Mouse (Mus musculus): ENCODE results near the gene Cd300lb. TPM values are rescaled to one million over a fixed set of nuclear protein-coding genes. Genes with fewer than 3 reads are reported as not detected.
"Not testable (repeated sequence)": the region's sequence is repeated elsewhere in the genome, so short reads cannot be mapped to it uniquely, and the experiment has no call there.

Cd300lb gene
- total RNA-seq (2017): 8.5 and 9.5 TPM in 2 replicates

DNA sequence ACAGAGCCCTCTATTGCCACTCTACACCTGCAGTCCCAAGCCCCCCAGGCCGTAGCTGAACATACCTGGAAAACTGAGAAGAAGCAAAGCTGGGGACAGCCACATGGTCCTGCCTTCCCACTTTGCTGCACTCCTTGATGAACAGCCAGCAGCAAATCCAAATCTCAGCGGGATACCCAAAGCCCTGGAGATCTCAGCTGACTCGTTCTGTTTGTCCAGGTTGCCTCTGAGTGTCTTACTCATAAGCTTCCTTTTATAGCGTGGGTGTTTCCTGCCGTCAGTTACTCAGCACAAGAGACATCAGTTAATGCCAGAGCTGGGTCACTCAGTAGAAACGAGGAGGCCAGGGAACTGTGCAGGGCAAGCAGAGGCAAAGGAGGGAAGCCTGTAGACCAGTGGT is at the start of gene Cd300lb:
Gene Cd300lb (minus strand): TSS at position 243 of the 400 bp plus-strand sequence.
- no peak for ATAC-seq (replicated peaks; ENCODE audit: low read depth, poor library complexity, severe bottlenecking)

DNA sequence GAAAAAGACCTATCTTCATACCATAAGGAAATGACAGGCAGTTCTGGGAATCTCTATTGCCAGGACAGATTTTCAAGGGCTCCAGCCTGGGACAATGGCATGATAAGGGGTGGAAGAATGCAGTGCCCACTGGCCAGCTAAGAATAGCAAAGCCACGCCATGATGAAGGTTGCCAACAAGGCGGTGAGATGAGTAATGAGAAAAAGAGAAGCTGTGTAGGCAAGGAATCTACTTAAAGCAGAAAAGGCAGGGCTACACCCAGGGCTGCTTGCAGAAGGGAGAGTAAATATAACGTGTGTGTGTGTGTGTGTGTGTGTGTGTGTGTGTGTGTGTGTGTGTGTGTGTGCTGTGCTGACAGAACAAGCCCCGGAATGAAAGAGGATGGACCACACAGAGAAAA is 47.7 kb upstream of the Cd300lb start:
- ATAC-seq (replicated peaks; ENCODE audit: low read depth, poor library complexity, severe bottlenecking): no peak

DNA sequence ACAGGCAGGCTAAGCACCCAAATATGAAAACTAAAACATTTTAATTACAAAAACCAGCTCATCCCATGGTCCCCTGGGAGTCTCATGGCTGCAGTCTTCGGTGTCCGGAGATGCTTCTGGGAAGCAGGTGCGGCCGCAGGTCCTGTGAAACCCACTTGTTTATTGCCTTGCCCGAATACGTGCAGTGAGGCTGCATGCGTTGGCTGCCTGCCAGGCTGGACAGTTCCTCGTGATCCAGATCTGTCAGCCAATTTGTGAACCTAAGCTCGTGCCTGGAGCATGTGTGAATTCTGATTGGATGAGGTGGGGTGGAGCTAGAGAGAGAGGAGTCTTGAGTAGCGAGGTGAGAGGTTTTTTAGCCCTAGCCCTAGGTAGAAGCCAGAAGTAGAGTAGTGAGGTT is 38.5 kb upstream of the Cd300lb start:
- ATAC-seq (replicated peaks; ENCODE audit: low read depth, poor library complexity, severe bottlenecking): no peak

- ATAC-seq (replicated peaks; ENCODE audit: low read depth, poor library complexity, severe bottlenecking): peak; percentile 75
Observed at GRCm38 (mm10) chr11:114968752-114969207, 34.6 kb upstream of the Cd300lb start, which contains the start of gene Cd300c. Cd300c (minus strand) TSS chr11:114969157.

DNA sequence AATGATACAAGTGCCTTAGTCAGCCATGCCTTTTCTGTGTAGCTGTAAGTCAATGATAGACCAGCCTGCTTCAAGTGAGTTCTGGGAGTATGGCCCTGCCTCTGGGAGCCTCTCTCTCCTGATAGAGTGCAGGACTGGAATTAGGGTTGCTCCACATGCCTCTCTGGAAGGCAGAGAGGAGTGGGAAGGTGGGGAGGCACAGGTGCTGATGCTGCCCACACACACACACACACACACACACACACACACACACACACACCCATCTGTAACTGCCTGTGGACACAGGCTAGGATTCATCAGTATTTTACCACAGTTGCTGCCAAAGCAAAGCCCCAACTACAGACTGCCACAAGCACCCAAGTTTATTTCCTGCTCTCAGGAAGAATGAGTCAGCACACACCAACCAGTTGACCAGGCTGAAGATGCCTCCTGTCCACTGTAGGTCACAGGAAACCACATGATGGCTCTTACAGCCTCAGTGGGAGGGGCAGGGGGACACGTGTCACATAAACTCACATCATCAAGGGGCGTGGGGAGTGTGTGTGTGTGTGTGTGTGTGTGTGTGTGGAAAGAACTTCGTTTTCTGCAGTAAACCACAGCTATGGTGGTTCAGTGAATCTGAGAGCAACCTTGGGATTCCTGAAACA is 31.1 kb upstream of the Cd300lb start:
- ATAC-seq (replicated peaks; ENCODE audit: low read depth, poor library complexity, severe bottlenecking): peak; percentile 79

- ATAC-seq (replicated peaks; ENCODE audit: low read depth, poor library complexity, severe bottlenecking): peak; percentile 81
Observed at GRCm38 (mm10) chr11:114960369-114960768, 26.2 kb upstream of the Cd300lb start.

- no peak for ATAC-seq (replicated peaks; ENCODE audit: low read depth, poor library complexity, severe bottlenecking)
Observed at GRCm38 (mm10) chr11:114933591-114933990, 595 bp downstream of the Cd300lb start.

- ATAC-seq (replicated peaks; ENCODE audit: low read depth, poor library complexity, severe bottlenecking): peak; percentile 82
Observed at GRCm38 (mm10) chr11:114931041-114931440, 3.1 kb downstream of the Cd300lb start.

- peak; percentile 37 for ATAC-seq (replicated peaks; ENCODE audit: low read depth, poor library complexity, severe bottlenecking)
Observed at GRCm38 (mm10) chr11:114929581-114929980, 4.6 kb downstream of the Cd300lb start.

DNA sequence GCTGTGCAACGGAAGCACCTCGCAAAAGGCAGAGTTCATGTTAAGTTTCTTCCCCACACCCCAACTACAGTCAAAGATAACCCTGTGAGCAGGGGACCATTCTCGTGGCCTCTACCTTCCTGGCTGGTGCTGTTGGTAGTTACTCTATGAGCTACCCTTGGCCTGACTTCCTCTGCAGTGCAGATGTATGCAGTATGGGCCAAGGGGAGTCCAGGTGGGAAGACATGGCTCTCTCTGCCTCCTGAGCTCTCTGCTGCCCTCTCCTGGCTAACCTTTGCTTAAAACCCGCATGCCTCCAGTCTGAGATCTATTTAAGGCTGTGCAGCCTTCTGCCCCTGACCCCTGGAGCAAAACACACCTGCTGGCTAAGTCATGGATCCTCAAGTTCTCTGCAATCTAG is 10.2 kb downstream of the Cd300lb start:
- peak; percentile 72 for ATAC-seq (replicated peaks; ENCODE audit: low read depth, poor library complexity, severe bottlenecking)

DNA sequence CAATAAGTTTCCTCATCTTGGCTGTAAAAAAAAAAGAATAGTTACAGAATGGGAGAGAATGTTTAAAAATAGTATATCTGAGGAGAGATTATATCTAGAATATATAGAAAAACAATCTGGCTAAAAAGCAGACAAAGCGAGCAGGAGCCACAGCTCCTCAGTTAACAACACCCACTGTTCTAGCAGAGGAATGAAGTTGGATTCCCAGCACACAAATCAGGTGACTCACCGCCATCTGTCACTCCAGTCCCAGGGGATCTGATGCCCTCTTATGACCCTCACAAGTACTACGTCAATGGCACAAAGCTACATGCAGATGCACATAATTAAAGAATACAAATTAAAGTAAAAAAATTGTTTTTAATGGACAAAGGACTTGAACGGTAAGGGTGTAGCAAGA is 11.7 kb downstream of the Cd300lb start:
- ATAC-seq (replicated peaks; ENCODE audit: low read depth, poor library complexity, severe bottlenecking): no peak

GRCm38 (mm10) chr11:114917120-114917519 is 17.1 kb downstream of the Cd300lb start:
- peak; percentile 74 for ATAC-seq (replicated peaks; ENCODE audit: low read depth, poor library complexity, severe bottlenecking)

GRCm38 (mm10) chr11:114914978-114915377 is 19.2 kb downstream of the Cd300lb start:
- ATAC-seq (replicated peaks; ENCODE audit: low read depth, poor library complexity, severe bottlenecking): 0 out of 2 replicates have a peak, but pooled peaks have one; percentile 9

DNA sequence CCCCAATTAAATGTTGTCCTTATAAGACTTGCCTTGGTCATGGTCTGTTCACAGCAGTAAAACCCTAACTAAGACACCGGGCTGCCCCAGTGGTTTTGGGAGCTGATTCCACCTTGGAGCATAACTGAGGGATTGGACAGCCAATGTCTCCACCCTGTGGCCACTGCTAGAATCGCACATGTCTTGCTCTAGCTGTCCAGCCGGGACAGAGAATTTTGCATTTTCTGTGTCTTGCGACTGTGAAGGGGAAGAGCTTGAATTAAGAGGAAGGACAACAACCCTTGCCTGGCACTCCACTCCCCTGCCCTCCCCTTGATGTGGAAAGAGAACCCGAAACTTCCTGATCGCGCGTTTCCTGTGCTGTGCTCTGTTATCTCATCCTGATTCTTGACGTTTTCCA is 21.3 kb downstream of the Cd300lb start:
- ATAC-seq (replicated peaks; ENCODE audit: low read depth, poor library complexity, severe bottlenecking): peak; percentile 83

- ATAC-seq (replicated peaks; ENCODE audit: low read depth, poor library complexity, severe bottlenecking): not testable (repeated sequence)
Observed at GRCm38 (mm10) chr11:114909538-114909937, 24.6 kb downstream of the Cd300lb start.

DNA sequence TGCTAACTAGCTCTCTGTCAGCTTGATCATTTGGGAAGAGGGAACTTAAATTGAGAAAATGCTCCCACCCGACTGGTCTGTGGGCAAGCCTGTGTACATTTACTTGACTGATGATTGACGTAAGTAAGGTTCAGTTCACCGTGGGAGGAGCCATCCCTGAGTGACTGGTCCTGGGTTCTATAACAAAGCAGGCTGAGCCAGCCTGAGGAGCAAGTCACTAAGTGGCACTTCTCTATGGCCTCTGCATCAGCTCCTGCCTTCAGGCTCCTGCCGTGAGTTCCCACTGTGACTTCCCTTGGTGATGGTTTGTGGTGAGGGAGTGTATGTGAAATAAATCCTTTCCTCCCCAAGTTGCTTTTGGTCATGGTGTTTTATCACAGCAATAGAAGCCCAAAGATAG is 26.1 kb downstream of the Cd300lb start:
- ATAC-seq (replicated peaks; ENCODE audit: low read depth, poor library complexity, severe bottlenecking): 0 out of 2 replicates have a peak, but pooled peaks have one; percentile 4

DNA sequence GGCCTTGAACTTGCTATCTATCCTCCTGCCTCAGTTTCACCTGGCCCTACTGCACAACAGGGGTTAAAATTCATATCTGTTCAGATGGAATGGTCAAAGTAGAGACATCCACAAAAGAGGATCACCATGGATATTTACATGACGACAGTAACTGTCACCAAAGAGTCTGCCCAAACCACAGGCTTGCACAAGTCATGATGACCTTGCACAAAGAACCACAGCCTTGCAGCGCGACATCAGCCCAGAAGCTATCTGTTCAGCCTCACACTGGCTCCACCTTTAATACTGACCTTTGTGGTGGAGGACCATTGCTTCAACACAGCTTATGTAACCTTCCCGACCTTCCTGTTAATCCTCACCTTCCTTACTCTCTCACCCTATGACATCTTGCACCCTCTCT is 26.6 kb downstream of the Cd300lb start:
- ATAC-seq (replicated peaks; ENCODE audit: low read depth, poor library complexity, severe bottlenecking): peak; percentile 95

DNA sequence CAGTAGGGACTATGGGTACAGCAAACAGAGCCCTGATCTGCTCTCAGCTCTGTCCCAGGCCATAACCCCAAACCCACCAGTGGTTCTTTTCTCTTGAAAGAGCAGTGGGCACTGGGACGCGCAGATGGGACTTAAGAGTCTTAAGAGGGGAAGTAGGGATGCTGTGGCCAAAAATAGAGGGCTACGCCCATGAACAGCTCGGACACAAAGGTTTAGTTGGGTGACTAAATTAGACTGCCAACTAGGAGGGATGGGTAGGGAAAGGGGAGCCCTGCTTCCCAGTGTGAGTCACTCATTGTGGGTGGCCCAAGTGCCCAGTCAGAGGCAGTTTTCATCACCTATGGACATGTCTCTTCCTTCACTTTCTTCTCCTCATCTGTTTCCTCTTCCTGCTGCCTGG is 31.0 kb downstream of the Cd300lb start:
- no peak for ATAC-seq (replicated peaks; ENCODE audit: low read depth, poor library complexity, severe bottlenecking)

DNA sequence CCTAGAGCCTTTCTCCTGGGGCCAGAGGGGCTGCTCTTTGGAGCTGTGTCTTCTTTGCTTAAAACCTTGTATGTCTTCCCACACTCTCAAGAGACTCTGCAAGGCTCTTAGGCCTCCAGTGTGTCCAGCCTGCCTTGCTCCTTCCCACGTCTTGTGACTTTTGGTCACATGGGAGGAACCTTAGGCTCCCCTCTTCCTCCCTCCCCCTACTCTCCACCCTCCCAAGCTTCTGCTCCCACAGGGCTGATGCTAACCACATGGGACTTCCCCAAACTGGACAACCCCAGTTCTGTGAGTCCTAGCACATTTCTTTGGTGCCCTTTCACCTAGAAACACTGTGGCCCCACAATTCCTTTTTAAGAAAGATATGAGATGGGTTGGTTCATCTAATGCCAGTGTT is 36.2 kb downstream of the Cd300lb start:
- ATAC-seq (replicated peaks; ENCODE audit: low read depth, poor library complexity, severe bottlenecking): peak; percentile 79

GRCm38 (mm10) chr11:114896085-114896484 is 38.1 kb downstream of the Cd300lb start:
- peak; percentile 80 for ATAC-seq (replicated peaks; ENCODE audit: low read depth, poor library complexity, severe bottlenecking)

DNA sequence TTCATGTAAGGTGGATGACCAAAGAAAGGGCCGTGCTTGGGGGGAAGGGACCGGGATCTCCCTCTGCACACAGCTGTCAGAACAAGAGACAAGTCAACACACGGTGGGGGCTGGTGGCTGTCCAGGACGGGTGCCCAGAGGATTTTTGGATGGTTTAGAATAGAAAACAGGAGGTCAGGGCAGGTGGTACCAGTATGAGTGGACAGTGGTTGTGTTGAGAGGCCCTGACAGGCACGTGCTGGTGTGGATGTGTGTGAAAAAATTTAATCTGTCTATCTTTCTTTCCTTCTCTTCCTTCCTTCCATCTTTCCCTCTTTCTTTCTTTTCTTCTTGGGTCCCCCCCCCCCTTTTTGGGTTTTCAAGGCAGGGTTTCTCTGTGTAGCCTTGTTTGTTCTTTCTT is 43.6 kb downstream of the Cd300lb start:
- ATAC-seq (replicated peaks; ENCODE audit: low read depth, poor library complexity, severe bottlenecking): no peak

DNA sequence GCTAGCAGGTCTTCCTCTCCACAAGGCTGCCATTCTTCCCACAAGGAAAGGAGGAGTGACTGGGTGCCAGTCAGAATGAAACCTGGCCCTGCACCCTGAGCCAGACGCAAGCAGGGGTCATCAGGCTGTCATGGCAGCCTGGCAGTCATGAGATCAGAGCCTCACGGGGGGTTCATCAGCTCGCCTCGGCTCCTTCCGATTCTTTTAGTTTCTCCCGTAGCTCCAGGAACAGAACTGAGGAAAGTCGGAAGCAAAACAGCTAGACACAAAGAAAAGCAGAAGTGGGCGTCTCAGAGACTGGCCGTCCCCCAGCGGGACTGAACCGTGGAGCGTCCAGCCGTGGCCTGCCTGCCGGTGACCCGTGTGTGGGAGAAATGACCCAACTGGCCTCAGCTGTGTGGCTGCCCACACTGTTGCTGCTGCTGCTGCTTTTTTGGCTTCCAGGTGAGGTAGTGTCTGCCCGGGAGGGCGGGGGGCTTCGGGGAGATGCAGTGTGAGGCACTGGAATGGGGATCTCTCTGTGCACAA is 44.1 kb downstream of the Cd300lb start, which contains the start of gene Cd300a:
Gene Cd300a (plus strand): TSS at position 51 of the 528 bp plus-strand sequence.
- ATAC-seq (replicated peaks; ENCODE audit: low read depth, poor library complexity, severe bottlenecking): peak; percentile 80
